Comparison of ENCODE assay signal across 9 mouse cellular contexts in genomic region chr3:88023192-88024074, GRCm38 (mm10). TPM values are rescaled to one million over a fixed set of nuclear protein-coding genes. Genes with fewer than 3 reads are reported as not detected.
DNase-seq lines count a peak whose midpoint lies in the region; ATAC-seq and TF ChIP-seq lines count a peak whose summit lies in the region.
"Had no signal": no experiment of that assay in that cellular context is flagged by ENCODE, and none has a peak within 500 bp of the region (broad histone marks: within the 10 kb centered on the region; RNA-seq: fewer than 3 reads in every experiment).

No protein-coding gene starts in this region.

- TF ChIP-seq EP300 in lung, postnatal 0 days (IDR thresholded peaks at IDR 0.05): no peak
- TF ChIP-seq EP300 in heart, postnatal 0 days (IDR thresholded peaks at IDR 0.05; ENCODE audit: low read depth): no peak

- peak overlapping the region; percentile 86 for H3K4me2 ChIP-seq in lung, postnatal 0 days (replicated peaks; ENCODE audit: low read depth, low read length)
- peak overlapping the region; percentile 81 for H3K4me2 ChIP-seq in heart, postnatal 0 days (ENCODE audit: low read depth, low read length)

- H3K27ac ChIP-seq in lung, postnatal 0 days (ENCODE audit: low read length): no peak overlapping the region
- H3K27ac ChIP-seq in heart, postnatal 0 days (ENCODE audit: low read depth): no peak overlapping the region

- peak; percentile 12 for TF ChIP-seq CTCF in lung, postnatal 0 days (IDR thresholded peaks at IDR 0.05)
- TF ChIP-seq CTCF in heart, postnatal 0 days (IDR thresholded peaks at IDR 0.05; ENCODE audit: low read depth): no peak

- peaks cover 14% of the 10 kb centered on the region for H3K4me1 ChIP-seq in lung, postnatal 0 days (ENCODE audit: insufficient read depth, low read depth, low read length)
- peaks cover 6% of the 10 kb centered on the region for H3K4me1 ChIP-seq in heart, postnatal 0 days (ENCODE audit: control insufficient read depth, insufficient read depth)

- H3K9ac ChIP-seq in lung, postnatal 0 days (replicated peaks; ENCODE audit: low read depth): no peak overlapping the region
- no peak overlapping the region for H3K9ac ChIP-seq in heart, postnatal 0 days (replicated peaks; ENCODE audit: low read depth, low read length)

- DNase-seq in adrenal gland, postnatal 14 days: peak; percentile 18
- DNase-seq in adrenal gland, postnatal 25 days: no peak
- no peak for DNase-seq in lung, postnatal 0 days (ENCODE audit: low spot score)
- no peak for DNase-seq in lung, postnatal 4 days
- DNase-seq in heart, postnatal 0 days (ENCODE audit: low spot score): no peak
- peak; percentile 17 for DNase-seq in lung, postnatal 14 days
- DNase-seq in testis, postnatal 10 days (ENCODE audit: low spot score): peak; percentile 67
- DNase-seq in spleen, postnatal 36 days (ENCODE audit: low spot score in 2 of 2): no peak

- H3K4me3 ChIP-seq in lung, postnatal 0 days (ENCODE audit: low read depth, low read length): peak overlapping the region; percentile 47
- H3K4me3 ChIP-seq in heart, postnatal 0 days (ENCODE audit: low read depth, low read length): peak overlapping the region; percentile 48

- peak; percentile 65 for ATAC-seq in lung, postnatal 0 days
- peak; percentile 45 for ATAC-seq in heart, postnatal 0 days (ENCODE audit: insufficient read depth, low read depth)

- peaks cover 54% of the 10 kb centered on the region for H3K27me3 ChIP-seq in lung, postnatal 0 days (replicated peaks; ENCODE audit: insufficient read depth, low read length)
- peaks cover 70% of the 10 kb centered on the region for H3K27me3 ChIP-seq in heart, postnatal 0 days (ENCODE audit: control insufficient read depth, insufficient read depth, low read length)

- WGBS in lung, postnatal 0 days: 1% methylated on average over 79 of the region's 81 CpGs
- under 1% methylated on average over 78 of the region's 81 CpGs for WGBS in heart, postnatal 0 days

- no peaks in the 10 kb centered on the region for H3K36me3 ChIP-seq in lung, postnatal 0 days (ENCODE audit: insufficient read depth, low read length)
- no peaks in the 10 kb centered on the region for H3K36me3 ChIP-seq in heart, postnatal 0 days (replicated peaks; ENCODE audit: control insufficient read depth, insufficient read depth, low read length)

- no peaks in the 10 kb centered on the region for H3K9me3 ChIP-seq in lung, postnatal 0 days (ENCODE audit: low read length)
- 0 out of 2 replicates have a peak, but pooled peaks cover 7% of the 10 kb centered on the region for H3K9me3 ChIP-seq in heart, postnatal 0 days (replicated peaks; ENCODE audit: control insufficient read depth, low read length)

RNA-seq across cellular contexts. Expression of gene Hapln2, which starts 4.0 kb away (rescaled TPM):
- not detected in 2 replicates for total RNA-seq in adrenal gland, postnatal 14 days (2021)
- not detected in 2 replicates for total RNA-seq in adrenal gland, postnatal 25 days (2021)
- polyA plus RNA-seq in lung, postnatal 0 days (2015; fragmentation: Nextera tagmentation; extraction: Ambion mirVana): not detected in 2 replicates
- not detected in 2 replicates for total RNA-seq in heart, postnatal 0 days (2014; rRNA removed; ENCODE audit: low replicate concordance)
- polyA plus RNA-seq in heart, postnatal 0 days (2015; fragmentation: Nextera tagmentation; extraction: Ambion mirVana): 0.10 and 0.15 TPM in 2 replicates
- total RNA-seq: common myeloid progenitor, adult 5-6 weeks had no signal

RNA-seq across cellular contexts. Expression of gene Gpatch4, which starts 19.5 kb away (rescaled TPM):
- 15.7 and 22.5 TPM in 2 replicates for total RNA-seq in adrenal gland, postnatal 14 days (2021)
- total RNA-seq in adrenal gland, postnatal 25 days (2021): 14.1 and 23.4 TPM in 2 replicates
- polyA plus RNA-seq in lung, postnatal 0 days (2015; fragmentation: Nextera tagmentation; extraction: Ambion mirVana): 8.0 and 10.8 TPM in 2 replicates
- total RNA-seq in heart, postnatal 0 days (2014; rRNA removed; ENCODE audit: low replicate concordance): 1.2 and 3.4 TPM in 2 replicates
- polyA plus RNA-seq in heart, postnatal 0 days (2015; fragmentation: Nextera tagmentation; extraction: Ambion mirVana): 10.9 and 11.6 TPM in 2 replicates

RNA-seq across cellular contexts. Expression of gene Bcan, which starts 23.4 kb away (rescaled TPM):
- total RNA-seq in adrenal gland, postnatal 14 days (2021): 28.5 and 31.5 TPM in 2 replicates
- 62.8 and 74.9 TPM in 2 replicates for total RNA-seq in adrenal gland, postnatal 25 days (2021)
- polyA plus RNA-seq in lung, postnatal 0 days (2015; fragmentation: Nextera tagmentation; extraction: Ambion mirVana): 0.33 and 0.56 TPM in 2 replicates
- not detected in 2 replicates for total RNA-seq in heart, postnatal 0 days (2014; rRNA removed; ENCODE audit: low replicate concordance)
- 0.04 TPM in 1 of 2 replicates, not detected in the other for polyA plus RNA-seq in heart, postnatal 0 days (2015; fragmentation: Nextera tagmentation; extraction: Ambion mirVana)
- total RNA-seq: common myeloid progenitor, adult 5-6 weeks had no signal

RNA-seq across cellular contexts. Expression of gene Naxe, which starts 34.9 kb away (rescaled TPM):
- total RNA-seq in adrenal gland, postnatal 14 days (2021): 135 and 138 TPM in 2 replicates
- 126 and 140 TPM in 2 replicates for total RNA-seq in adrenal gland, postnatal 25 days (2021)
- 180 and 186 TPM in 2 replicates for polyA plus RNA-seq in lung, postnatal 0 days (2015; fragmentation: Nextera tagmentation; extraction: Ambion mirVana)
- total RNA-seq in heart, postnatal 0 days (2014; rRNA removed; ENCODE audit: low replicate concordance): 119 and 133 TPM in 2 replicates
- 151 and 159 TPM in 2 replicates for polyA plus RNA-seq in heart, postnatal 0 days (2015; fragmentation: Nextera tagmentation; extraction: Ambion mirVana)

RNA-seq across cellular contexts. Expression of gene Nes, which starts 52.6 kb away (rescaled TPM):
- total RNA-seq in adrenal gland, postnatal 14 days (2021): 14.5 and 23.0 TPM in 2 replicates
- total RNA-seq in adrenal gland, postnatal 25 days (2021): 8.7 and 9.3 TPM in 2 replicates
- polyA plus RNA-seq in lung, postnatal 0 days (2015; fragmentation: Nextera tagmentation; extraction: Ambion mirVana): 22.2 and 30.7 TPM in 2 replicates
- total RNA-seq in heart, postnatal 0 days (2014; rRNA removed; ENCODE audit: low replicate concordance): 17.2 and 35.7 TPM in 2 replicates
- polyA plus RNA-seq in heart, postnatal 0 days (2015; fragmentation: Nextera tagmentation; extraction: Ambion mirVana): 9.1 and 9.9 TPM in 2 replicates

Comparison
In these comparisons a context has a peak if more than half of its experiments do, and no peak if none do; other contexts are left out.
1. DNase-seq: peak in adrenal gland, postnatal 14 days (single experiment), lung, postnatal 14 days (single experiment) and testis, postnatal 10 days (single experiment); none in adrenal gland, postnatal 25 days (single experiment), lung, postnatal 0 days (single experiment), lung, postnatal 4 days (0 of 2), heart, postnatal 0 days (single experiment) and spleen, postnatal 36 days (0 of 2).
2. RNA of gene Bcan, which starts 23.4 kb away (total RNA-seq): 62.8 to 74.9 TPM in adrenal gland, postnatal 25 days and 28.5 to 31.5 TPM in adrenal gland, postnatal 14 days; not detected in heart, postnatal 0 days; every median in the first group is over 10 times any median in the second.